Mouse (Mus musculus) ES-Bruce4 (cell line): ENCODE measurements around the gene Stn1.

ENCODE experiments used
- CTCF ChIP-seq: IDR thresholded peaks from one replicate; pipeline ENCODE4 v1.8.1; 2011; ENCODE audit warnings: low read depth, low read length
- EP300 ChIP-seq: IDR thresholded peaks from 2 replicates; pipeline ENCODE4 v1.6.1; 2011; ENCODE audit warnings: low read depth, low read length; ENCODE audit not compliant: insufficient read depth
- POLR2A ChIP-seq: IDR thresholded peaks from one replicate; pipeline ENCODE4 v1.8.1; 2011; ENCODE audit warnings: low read length; ENCODE audit not compliant: insufficient read depth

GRCm38 (mm10) chr19:47458504-47459161 lies 78.7 kb downstream of the Stn1 start:
- TF ChIP-seq CTCF (no peak), POLR2A (no peak), EP300 (no peak)
